Mouse (Mus musculus) forebrain, embryonic 10.5 days (tissue): ENCODE data around the gene Wdr25. TPM values are rescaled to one million over a fixed set of nuclear protein-coding genes. Genes with fewer than 3 reads are reported as not detected.
A peak's percentile ranks its signal among the peaks of the same experiment; 100 is the strongest.

Experiments
- DNase-seq: peaks from one replicate; pipeline ENCODE4 v3.0.0-alpha.2; 2017; ENCODE audit warnings: low spot score; ENCODE audit errors: extremely low spot score
- H3K27ac ChIP-seq: fragments of 300-500 bp; sonication (generic); 2 replicates; pipeline ENCODE4 v1.5.1; 2016; ENCODE audit warnings: mild to moderate bottlenecking
- H3K27me3 ChIP-seq: fragments of 300-500 bp; sonication (generic); 2 replicates; pipeline ENCODE4 v1.6.1; 2016; ENCODE audit warnings: mild to moderate bottlenecking; ENCODE audit not compliant: poor library complexity, severe bottlenecking
- H3K36me3 ChIP-seq: fragments of 300-500 bp; sonication (generic); replicated peaks from 2 replicates; pipeline ENCODE4 v1.6.1; 2016; ENCODE audit warnings: mild to moderate bottlenecking, moderate library complexity
- H3K4me1 ChIP-seq: fragments of 300-500 bp; sonication (generic); 2 replicates; pipeline ENCODE4 v1.6.1; 2016
- H3K4me3 ChIP-seq: fragments of 300-500 bp; sonication (generic); 2 replicates; pipeline ENCODE4 v1.5.1; 2016; ENCODE audit warnings: mild to moderate bottlenecking, moderate library complexity
- H3K9me3 ChIP-seq: fragments of 300-500 bp; sonication (generic); 2 replicates; pipeline ENCODE4 v1.6.1; 2016; ENCODE audit warnings: mild to moderate bottlenecking, moderate library complexity
- WGBS: fragments of 180-500 bp; shearing (Covaris S2); methylation state at CpG from one replicate; pipeline ENCODE4 v1.1.7; 2016; 5-methylcytosine and 5-hydroxymethylcytosine counted together
- polyA plus RNA-seq: library from polyadenylated mRNA; unstranded; fragments of >200 nt; fragmentation: Nextera tagmentation; extraction: Ambion mirVana; gene quantifications from 2 replicates; pipeline ENCODE4 v1.2.1, GENCODE M21; 2016

The Wdr25 gene
- polyA plus RNA-seq, 1 experiment from 2014 or later = 9.9 TPM

DNA sequence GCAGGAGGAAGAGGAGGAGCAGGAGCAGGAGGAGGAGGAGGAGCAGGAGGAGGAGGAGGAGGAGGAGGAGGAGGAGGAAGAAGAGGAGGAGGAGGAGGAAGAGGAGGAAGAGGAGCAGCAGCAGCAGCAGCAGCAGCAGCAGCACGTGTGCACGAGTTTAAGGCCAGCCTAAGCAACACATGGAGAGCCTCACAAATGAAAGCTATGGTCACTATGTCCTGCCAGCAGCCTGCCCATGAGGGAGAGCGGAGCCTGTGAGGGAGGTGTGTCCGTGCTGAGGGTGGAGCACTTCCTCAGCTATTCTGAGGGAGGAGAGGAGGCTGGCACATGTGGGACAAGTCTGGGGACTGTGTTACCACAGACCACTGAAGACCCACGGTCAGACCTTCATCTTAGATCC lies 20.3 kb upstream of the Wdr25 start:
- peaks cover 99% of the 10 kb centered on the region for H3K36me3 ChIP-seq

DNA sequence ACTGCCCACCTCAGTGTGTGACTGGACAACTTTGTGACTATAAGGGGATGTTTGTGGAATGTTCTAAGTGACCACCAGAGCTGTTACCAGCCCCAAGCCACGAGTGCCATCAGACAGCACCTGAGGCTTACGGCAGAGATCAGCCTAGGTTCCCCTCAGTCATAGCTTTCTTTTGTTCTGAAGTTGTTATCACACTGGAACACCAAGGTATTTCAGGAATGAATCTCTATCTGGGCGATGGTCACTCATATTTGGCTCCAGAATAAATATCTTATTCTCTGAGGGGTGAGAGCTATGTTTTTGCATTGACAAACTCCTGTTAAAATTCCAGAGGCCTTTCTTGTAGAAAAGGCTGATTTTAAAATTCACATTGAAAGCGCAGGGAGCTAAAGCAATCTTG lies 14.3 kb upstream of the Wdr25 start:
- WGBS = 95% methylated on average over 4 of the region's 4 CpGs
- H3K9me3 ChIP-seq = no peaks in the 10 kb centered on the region
- H3K36me3 ChIP-seq = peaks cover 99% of the 10 kb centered on the region
- no peaks in the 10 kb centered on the region for H3K27me3 ChIP-seq
- no peaks in the 10 kb centered on the region for H3K4me1 ChIP-seq
- no peak for DNase-seq
- no peak overlapping the region for H3K27ac ChIP-seq
- no peak overlapping the region for H3K4me3 ChIP-seq

More for the DNA sequence above, 20.3 kb upstream of the Wdr25 start:
- H3K9me3 ChIP-seq = no peaks in the 10 kb centered on the region
- H3K27me3 ChIP-seq = no peaks in the 10 kb centered on the region
- H3K4me1 ChIP-seq = no peaks in the 10 kb centered on the region
- H3K27ac ChIP-seq = no peak overlapping the region
- no peak for DNase-seq
- 78% methylated on average over 5 of the region's 5 CpGs for WGBS
- H3K4me3 ChIP-seq = no peak overlapping the region

GRCm38 (mm10) chr12:108880606-108881005 lies 12.8 kb upstream of the Wdr25 start:
- Histone ChIP-seq H3K4me1 (no peaks in the 10 kb centered on the region), H3K4me3 (no peak overlapping the region), H3K9me3 (no peaks in the 10 kb centered on the region), H3K27me3 (no peaks in the 10 kb centered on the region), H3K36me3 (peaks cover 99% of the 10 kb centered on the region), H3K27ac (no peak overlapping the region)
- WGBS = 89% methylated on average over 5 of the region's 5 CpGs
- no peak for DNase-seq

DNA sequence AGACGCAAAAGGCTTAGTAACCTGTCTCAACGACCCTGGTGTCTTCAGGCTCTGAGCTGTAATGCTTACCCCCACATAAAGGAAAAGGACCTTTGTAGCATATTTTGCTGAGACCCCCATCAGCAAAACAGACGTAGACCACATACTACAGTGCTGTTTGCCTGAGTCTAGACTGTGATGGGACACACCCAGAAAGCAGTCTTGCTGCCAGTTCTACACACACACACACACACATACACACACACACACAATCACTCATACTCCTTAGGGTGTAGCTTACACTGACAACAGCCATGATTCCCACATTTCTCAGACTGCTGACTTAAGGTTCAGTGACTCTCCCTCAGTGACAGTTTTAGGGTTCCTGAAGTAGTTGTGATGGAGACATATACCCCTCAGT lies 12.2 kb upstream of the Wdr25 start:
- H3K4me1 ChIP-seq = no peaks in the 10 kb centered on the region
- H3K27me3 ChIP-seq = no peaks in the 10 kb centered on the region
- no peak overlapping the region for H3K27ac ChIP-seq
- H3K36me3 ChIP-seq = peaks cover 99% of the 10 kb centered on the region
- DNase-seq = no peak
- H3K9me3 ChIP-seq = no peaks in the 10 kb centered on the region
- H3K4me3 ChIP-seq = no peak overlapping the region
- WGBS = 89% methylated on average over 3 of the region's 3 CpGs

- Histone ChIP-seq H3K27ac (no peak overlapping the region), H3K4me1 (no peaks in the 10 kb centered on the region), H3K4me3 (no peak overlapping the region), H3K9me3 (no peaks in the 10 kb centered on the region), H3K27me3 (no peaks in the 10 kb centered on the region), H3K36me3 (peaks cover 100% of the 10 kb centered on the region)
- 91% methylated on average over 8 of the region's 8 CpGs for WGBS
- no peak for DNase-seq
Observed at GRCm38 (mm10) chr12:108882776-108883175, 10.7 kb upstream of the Wdr25 start.

DNA sequence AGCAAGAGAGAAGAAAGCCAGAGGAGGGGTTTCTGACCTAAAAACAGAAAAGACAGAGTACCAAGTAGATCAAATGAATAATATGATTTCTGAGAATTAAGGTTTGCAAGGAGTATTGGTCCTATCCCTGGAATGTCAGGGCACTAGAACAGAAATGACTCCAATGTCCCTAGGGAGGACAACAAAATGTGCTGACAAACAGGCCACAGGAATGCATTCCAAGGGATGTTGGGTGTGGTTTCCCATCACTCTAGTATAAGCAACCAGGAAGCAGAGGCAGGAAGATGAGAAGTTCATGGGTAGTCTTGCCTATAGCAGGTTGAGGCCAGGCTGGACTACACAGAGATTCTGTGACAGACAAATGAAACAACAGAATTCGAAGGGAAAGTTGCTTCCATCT lies 7.5 kb upstream of the Wdr25 start:
- WGBS = 83% methylated on average over 1 of the region's 1 CpGs
- no peak for DNase-seq
- Histone ChIP-seq H3K27me3 (no peaks in the 10 kb centered on the region), H3K36me3 (peaks cover 98% of the 10 kb centered on the region), H3K4me1 (no peaks in the 10 kb centered on the region), H3K4me3 (no peak overlapping the region), H3K27ac (no peak overlapping the region), H3K9me3 (no peaks in the 10 kb centered on the region)

DNA sequence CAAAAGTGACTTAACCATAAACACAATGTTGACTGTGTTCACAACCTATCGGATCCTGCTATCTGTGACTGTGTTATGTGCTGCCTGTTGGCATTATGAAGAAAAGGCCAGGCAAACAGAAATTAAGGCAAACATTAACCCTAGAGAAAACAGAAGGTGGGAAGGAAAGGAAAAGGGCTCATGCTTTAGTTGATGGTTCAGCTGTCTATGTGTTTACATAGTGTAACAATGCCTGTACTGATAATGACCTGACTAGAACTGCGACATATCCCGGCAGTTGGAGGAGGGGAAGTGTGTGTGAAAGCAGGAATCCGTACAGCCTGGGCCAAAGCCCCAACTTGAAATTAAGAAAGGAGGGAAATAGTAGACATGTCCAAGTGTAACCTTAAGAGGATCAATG lies 6.4 kb upstream of the Wdr25 start:
- H3K4me3 ChIP-seq = no peak overlapping the region
- peaks cover under 1% of the 10 kb centered on the region; the same call in 1 of the 2 replicates for H3K4me1 ChIP-seq
- no peak overlapping the region for H3K27ac ChIP-seq
- H3K27me3 ChIP-seq = no peaks in the 10 kb centered on the region
- no peaks in the 10 kb centered on the region for H3K9me3 ChIP-seq
- H3K36me3 ChIP-seq = peaks cover 94% of the 10 kb centered on the region
- 94% methylated on average over 4 of the region's 4 CpGs for WGBS
- DNase-seq = no peak

GRCm38 (mm10) chr12:108888632-108889031 lies 4.8 kb upstream of the Wdr25 start:
- 66% methylated on average over 4 of the region's 4 CpGs for WGBS
- Histone ChIP-seq H3K27ac (no peak overlapping the region), H3K27me3 (no peaks in the 10 kb centered on the region), H3K4me3 (no peak overlapping the region), H3K36me3 (peaks cover 78% of the 10 kb centered on the region), H3K4me1 (peaks cover 15% of the 10 kb centered on the region), H3K9me3 (no peaks in the 10 kb centered on the region)
- no peak for DNase-seq

DNA sequence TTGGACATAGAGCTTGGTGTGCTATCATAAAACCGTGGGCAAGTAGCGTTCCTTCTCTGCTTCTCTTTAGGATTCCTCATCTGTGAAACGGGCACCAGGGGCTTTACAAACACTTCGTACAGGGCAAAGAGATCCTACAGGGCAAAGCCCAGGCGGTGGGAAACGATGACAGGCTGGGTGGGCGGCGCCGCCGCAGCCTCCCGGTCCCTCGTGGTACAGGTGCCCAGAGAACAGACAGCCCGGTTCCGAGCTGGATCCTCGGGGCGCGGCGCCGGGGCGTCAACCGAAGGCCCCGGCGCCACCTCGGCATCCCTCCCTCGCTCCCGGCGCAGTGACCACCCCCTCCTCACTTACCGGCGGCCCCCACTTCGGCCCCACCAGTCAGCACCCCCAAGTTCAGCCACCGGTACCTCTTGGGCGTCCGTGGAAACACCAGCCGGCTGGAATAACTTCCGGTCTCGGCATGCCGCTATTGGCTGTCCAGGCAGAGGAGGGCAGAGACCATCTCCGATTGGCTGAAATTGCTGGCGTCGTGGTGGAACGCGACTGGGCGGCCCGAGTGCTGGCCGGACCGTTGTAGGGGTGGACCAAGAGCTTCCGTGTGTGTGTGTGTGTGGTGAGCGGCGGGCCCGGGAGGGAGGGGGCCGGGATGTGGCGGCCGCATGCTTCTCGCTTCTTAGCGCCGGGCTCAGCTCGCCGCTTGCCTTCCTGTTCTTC lies 442 bp downstream of the Wdr25 start, which contains the start of gene Wars:
Wars (minus strand) TSS at position 460 of the 717 bp plus-strand sequence.
- under 1% methylated on average over 58 of the region's 58 CpGs for WGBS
- peak within 1 kb of the TSS; percentile 86 for H3K27ac ChIP-seq

GRCm38 (mm10) chr12:108894432-108894816 lies 993 bp downstream of the Wdr25 start:
- 3% methylated on average over 7 of the region's 7 CpGs for WGBS
- H3K36me3 ChIP-seq = peaks cover 33% of the 10 kb centered on the region
- H3K4me3 ChIP-seq = peak overlapping the region; percentile 91
- no peaks in the 10 kb centered on the region for H3K9me3 ChIP-seq
- H3K27ac ChIP-seq = peak overlapping the region; percentile 86
- H3K27me3 ChIP-seq = no peaks in the 10 kb centered on the region
- DNase-seq = no peak
- peaks cover 27% of the 10 kb centered on the region for H3K4me1 ChIP-seq

More for the DNA sequence above, 442 bp downstream of the Wdr25 start, which contains the start of gene Wars:
- peaks cover 27% of the 10 kb centered on the region for H3K4me1 ChIP-seq
- H3K27me3 ChIP-seq = no peaks in the 10 kb centered on the region
- DNase-seq = peak; percentile 97
- H3K4me3 ChIP-seq = peak within 1 kb of the TSS; percentile 91
- no peaks in the 10 kb centered on the region for H3K9me3 ChIP-seq
- peaks cover 34% of the 10 kb centered on the region for H3K36me3 ChIP-seq

DNA sequence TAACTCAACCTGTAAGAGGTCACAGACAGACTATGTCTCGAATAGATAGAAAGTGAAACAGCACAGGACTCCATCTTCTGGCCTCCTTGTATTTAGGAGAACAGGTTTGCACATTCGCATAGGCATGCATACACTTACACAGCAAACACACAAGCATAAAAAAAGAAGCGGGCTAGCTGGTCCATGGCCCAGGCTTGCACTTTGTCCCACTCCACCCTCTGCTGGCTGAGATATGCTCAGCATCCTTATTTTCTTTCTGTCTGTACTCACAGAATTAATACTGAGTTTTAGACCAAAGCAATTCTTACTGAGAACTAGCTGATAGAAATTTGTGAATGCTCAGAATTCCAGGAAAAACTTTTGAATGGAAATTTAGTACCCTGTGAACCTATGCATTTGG lies 2.6 kb downstream of the Wdr25 start:
- 82% methylated on average over 3 of the region's 3 CpGs for WGBS
- Histone ChIP-seq H3K27ac (no peak overlapping the region), H3K4me3 (no peak overlapping the region), H3K27me3 (no peaks in the 10 kb centered on the region), H3K9me3 (no peaks in the 10 kb centered on the region), H3K4me1 (peaks cover 27% of the 10 kb centered on the region), H3K36me3 (peaks cover 17% of the 10 kb centered on the region; the same call in 1 of the 2 replicates)
- DNase-seq = no peak

DNA sequence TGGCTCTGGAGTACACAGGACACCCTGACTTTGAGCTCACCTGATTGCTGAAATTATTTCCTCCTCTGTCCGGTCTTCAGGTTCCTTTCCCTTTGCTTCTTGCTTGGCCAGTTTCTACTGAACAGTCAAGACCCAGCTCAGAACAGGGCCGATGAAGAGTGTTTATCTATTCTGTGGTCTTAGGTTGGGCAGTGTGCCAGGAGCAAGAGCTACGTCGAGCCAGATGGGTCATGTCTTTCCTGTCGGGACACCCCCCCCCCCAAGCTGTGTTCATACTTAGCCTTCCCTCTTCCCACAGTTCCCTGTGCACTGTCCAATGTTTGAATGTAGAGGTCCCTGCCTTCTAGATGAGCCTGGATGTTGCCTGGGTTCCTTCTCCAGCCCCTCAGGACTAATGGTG lies 7.9 kb downstream of the Wdr25 start:
- peaks cover 26% of the 10 kb centered on the region for H3K4me1 ChIP-seq

DNA sequence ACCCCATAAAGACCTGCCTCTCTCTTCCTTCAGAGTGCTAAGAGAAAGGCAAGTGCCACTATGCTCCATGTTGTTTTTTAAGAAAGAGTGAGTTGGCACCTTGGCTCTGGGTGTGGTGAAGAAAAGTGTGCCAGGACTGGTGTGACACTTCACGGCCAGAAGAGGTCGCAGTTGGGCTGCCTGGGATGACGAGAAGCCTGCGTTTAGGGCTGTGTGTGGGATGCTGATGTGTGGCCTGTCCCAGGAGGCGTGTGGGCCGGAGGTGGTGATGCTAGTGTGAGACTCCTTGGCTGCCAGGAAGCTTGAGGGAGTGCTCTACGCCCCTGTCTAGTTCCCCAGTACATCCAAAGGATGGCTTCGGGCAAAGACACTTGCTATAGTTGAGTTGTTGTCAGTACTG lies 9.5 kb downstream of the Wdr25 start:
- H3K4me3 ChIP-seq = no peak overlapping the region
- no peak overlapping the region for H3K27ac ChIP-seq
- peaks cover 9% of the 10 kb centered on the region; the same call in 1 of the 2 replicates for H3K36me3 ChIP-seq
- H3K4me1 ChIP-seq = peaks cover 26% of the 10 kb centered on the region
- H3K9me3 ChIP-seq = no peaks in the 10 kb centered on the region
- 22% methylated on average over 8 of the region's 8 CpGs for WGBS
- DNase-seq = peak; percentile 63
- H3K27me3 ChIP-seq = peaks cover 17% of the 10 kb centered on the region

More for the DNA sequence above, 7.9 kb downstream of the Wdr25 start:
- peaks cover 17% of the 10 kb centered on the region for H3K27me3 ChIP-seq
- no peak overlapping the region for H3K4me3 ChIP-seq
- peaks cover 11% of the 10 kb centered on the region; the same call in 1 of the 2 replicates for H3K36me3 ChIP-seq
- no peak overlapping the region for H3K27ac ChIP-seq
- 85% methylated on average over 5 of the region's 5 CpGs for WGBS
- DNase-seq = no peak
- H3K9me3 ChIP-seq = no peaks in the 10 kb centered on the region
